Mouse (Mus musculus): Measurements from ENCODE around the gene Ell. TPM values are rescaled to one million over a fixed set of nuclear protein-coding genes. Genes with fewer than 3 reads are reported as not detected.

Gene Ell
- polyA plus RNA-seq, 1 experiment from 2014 or later, result 21.1 TPM

DNA sequence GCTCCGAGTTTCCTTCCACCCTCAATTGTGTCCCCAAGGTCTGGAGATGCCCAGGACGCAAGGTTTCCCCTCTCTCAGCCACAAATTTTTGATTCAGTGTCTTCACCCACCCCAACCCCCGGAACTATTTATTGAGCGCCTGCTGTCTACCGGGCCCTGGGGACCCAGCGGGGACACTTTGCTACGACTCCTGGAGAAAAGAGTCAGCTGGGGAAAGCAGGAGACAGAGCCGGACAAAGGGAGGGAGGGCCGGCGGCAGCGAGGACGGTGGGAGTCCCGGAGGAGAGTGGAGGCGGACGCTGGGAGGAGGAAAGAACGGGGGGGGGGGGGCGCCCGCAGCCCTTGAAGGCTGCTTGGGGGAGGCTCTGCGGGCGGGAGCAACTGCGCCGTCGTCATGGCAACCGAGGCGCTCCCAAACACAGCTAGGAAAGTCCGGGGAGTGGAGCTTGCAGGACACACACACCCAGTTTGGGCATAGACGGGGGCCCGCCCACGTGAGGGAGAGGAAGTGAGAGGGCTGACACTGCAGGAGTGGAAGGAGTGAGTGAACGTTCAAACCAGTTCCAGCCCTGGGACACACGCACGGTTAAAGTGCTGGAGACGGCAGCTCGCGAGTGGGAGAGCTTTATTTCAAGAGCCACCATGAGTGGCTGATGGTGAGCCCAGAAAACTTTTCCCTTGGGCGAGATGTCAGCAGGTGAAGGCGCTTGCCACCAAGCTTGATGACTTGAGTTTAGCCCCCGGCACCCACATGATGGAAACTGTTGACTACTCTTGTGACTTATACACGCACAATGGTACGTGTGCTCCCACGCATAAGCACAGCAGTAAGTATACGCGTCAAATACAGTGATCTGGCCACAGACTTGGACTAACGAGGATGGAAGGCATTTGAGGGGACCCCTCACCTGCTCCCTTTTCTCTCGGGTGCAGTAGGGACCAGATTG is 70.9 kb downstream of the Ell start:
- WGBS, result 1% methylated on average over 45 of the region's 45 CpGs
- Histone ChIP-seq H3K9me3 (no peaks in the 10 kb centered on the region), H3K4me1 (peaks cover 68% of the 10 kb centered on the region), H3K36me3 (replicated peaks) (peaks cover 4% of the 10 kb centered on the region), H3K27me3 (replicated peaks; ENCODE audit: low read depth, poor library complexity, severe bottlenecking) (no peaks in the 10 kb centered on the region), H3K27ac (replicated peaks) (peak overlapping the region; percentile 97), H3K4me3 (peak overlapping the region; percentile 89)
- DNase-seq (ENCODE audit: low spot score), result peak; percentile 93

DNA sequence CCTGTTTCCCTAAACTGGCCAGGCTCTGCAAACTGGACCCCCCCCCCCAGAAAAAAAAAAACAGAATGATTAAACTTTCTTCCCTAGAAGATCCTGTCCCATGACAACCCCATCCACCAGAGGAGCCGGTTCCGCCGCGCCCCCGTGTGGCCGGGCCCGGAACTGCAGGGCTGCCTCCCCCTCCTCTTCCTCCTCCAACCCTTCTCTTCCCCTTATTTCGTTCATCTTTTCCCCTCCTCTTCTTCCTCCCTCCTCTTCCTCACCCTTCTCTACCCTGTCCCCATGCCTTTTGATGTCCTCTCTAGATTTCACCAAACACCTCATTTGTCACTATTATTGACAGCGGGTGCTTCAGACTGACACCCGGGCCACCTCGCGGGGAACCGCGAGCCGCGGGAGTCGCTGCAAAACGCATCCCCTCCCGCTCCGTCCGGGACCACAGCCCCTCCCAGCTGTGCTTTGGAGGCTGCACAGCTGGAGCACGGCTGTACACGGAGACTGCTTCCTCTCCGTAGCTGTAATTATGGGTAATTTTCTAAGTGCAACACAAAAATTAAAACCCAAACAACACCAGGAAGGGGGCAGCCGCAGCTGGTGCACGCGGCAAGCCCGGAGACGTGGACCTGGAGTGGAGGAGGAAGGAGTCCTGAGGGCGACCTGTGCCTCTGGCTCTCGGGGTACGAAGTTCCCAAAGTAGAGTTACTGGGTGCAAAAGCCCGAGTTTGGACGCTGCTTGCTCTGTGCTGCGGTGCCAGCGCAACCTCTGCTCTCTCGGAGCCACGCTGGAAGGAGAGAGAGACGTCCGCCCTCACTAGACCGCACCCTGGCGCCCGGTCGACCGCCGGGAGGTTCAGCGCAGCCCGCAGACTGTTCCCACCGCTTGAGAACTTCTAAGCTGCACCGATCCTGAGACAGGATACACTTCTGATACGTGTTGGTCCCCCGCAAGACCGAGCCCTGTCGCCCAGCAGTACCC is 71.8 kb downstream of the Ell start:
- H3K36me3 ChIP-seq (replicated peaks), result no peaks in the 10 kb centered on the region
- peak overlapping the region; percentile 89 for H3K4me3 ChIP-seq
- H3K9me3 ChIP-seq, result no peaks in the 10 kb centered on the region
- peak overlapping the region; percentile 97 for H3K27ac ChIP-seq (replicated peaks)
- H3K27me3 ChIP-seq (replicated peaks; ENCODE audit: low read depth, poor library complexity, severe bottlenecking), result no peaks in the 10 kb centered on the region
- peak; percentile 93 for DNase-seq (ENCODE audit: low spot score)
- peaks cover 60% of the 10 kb centered on the region for H3K4me1 ChIP-seq
- under 1% methylated on average over 54 of the region's 54 CpGs for WGBS

DNA sequence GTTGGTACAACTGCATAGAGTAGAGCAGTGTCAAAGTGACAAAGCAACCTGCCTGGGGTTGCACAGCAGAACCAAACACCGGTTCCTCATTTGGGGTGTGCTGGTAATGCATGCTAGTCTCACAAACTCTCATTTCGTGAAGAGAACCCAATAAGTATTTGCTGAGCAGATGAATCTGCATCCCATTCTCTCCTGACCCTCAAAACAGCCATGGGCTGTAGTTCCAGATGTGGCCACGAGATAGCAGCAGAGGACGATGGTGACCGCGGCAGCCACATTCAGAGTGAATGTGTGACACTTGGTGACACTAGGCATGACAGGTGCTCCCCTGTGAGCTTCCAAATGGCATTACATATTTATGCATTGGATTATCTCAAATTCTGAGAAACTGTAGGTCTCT is 72.6 kb downstream of the Ell start:
- peak; percentile 88 for DNase-seq (ENCODE audit: low spot score)
- under 1% methylated on average over 6 of the region's 6 CpGs for WGBS
- Histone ChIP-seq H3K4me1 (peaks cover 54% of the 10 kb centered on the region), H3K27ac (replicated peaks) (peak overlapping the region; percentile 97), H3K27me3 (replicated peaks; ENCODE audit: low read depth, poor library complexity, severe bottlenecking) (no peaks in the 10 kb centered on the region), H3K4me3 (peak overlapping the region; percentile 89), H3K9me3 (no peaks in the 10 kb centered on the region), H3K36me3 (replicated peaks) (no peaks in the 10 kb centered on the region)

GRCm38 (mm10) chr8:70613763-70614162 is 74.5 kb downstream of the Ell start:
- no peak for DNase-seq (ENCODE audit: low spot score)
- Histone ChIP-seq H3K9me3 (no peaks in the 10 kb centered on the region), H3K27me3 (replicated peaks; ENCODE audit: low read depth, poor library complexity, severe bottlenecking) (no peaks in the 10 kb centered on the region), H3K4me1 (peaks cover 45% of the 10 kb centered on the region), H3K4me3 (no peak overlapping the region), H3K27ac (replicated peaks) (no peak overlapping the region), H3K36me3 (replicated peaks) (no peaks in the 10 kb centered on the region)
- WGBS, result 15% methylated on average over 1 of the region's 1 CpGs

DNA sequence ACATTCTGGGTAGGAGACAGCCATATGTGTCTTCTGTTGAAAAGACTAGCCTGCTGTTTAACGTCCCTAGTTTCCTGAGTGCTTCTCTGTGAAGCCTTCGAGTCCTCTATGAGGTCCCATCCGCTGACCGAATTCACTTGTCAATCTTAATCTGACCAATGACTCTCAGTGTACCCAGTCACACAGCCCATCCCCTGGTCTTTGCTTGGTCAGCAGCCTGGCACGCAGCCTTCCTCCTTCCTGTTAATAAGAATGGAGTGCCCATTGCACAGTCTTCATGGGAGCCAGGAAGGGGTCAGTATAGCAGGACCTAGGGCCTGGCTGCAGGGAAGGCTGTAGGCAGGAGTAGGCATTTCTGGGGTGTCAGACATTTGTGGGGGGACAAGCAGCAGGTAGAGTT is 75.2 kb downstream of the Ell start:
- Histone ChIP-seq H3K9me3 (no peaks in the 10 kb centered on the region), H3K27ac (replicated peaks) (no peak overlapping the region), H3K4me3 (no peak overlapping the region), H3K4me1 (peaks cover 43% of the 10 kb centered on the region), H3K27me3 (replicated peaks; ENCODE audit: low read depth, poor library complexity, severe bottlenecking) (peaks cover under 1% of the 10 kb centered on the region; the same call in 1 of the 2 replicates), H3K36me3 (replicated peaks) (no peaks in the 10 kb centered on the region)
- 79% methylated on average over 5 of the region's 5 CpGs for WGBS
- no peak for DNase-seq (ENCODE audit: low spot score)

DNA sequence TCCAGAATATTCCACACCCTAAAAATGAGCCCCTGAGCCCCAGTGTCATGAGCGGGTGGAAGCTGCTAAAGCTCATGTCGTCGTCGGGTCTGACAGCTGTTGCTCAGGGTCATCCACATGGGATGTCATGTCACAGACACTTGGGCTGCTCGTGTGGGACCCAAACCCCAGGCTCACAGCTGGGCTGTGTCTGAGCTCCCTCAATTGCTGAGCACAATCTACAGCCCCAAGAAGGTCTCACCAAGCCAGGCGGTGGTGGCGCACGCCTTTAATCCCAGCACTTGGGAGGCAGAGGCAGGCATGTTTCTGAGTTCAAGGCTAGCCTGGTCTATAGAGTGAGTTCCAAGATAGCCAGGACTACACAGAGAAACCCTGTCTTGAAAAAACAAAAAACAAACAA is 76.0 kb downstream of the Ell start:
- Histone ChIP-seq H3K27ac (replicated peaks) (no peak overlapping the region), H3K27me3 (replicated peaks; ENCODE audit: low read depth, poor library complexity, severe bottlenecking) (peaks cover 6% of the 10 kb centered on the region), H3K4me1 (peaks cover 36% of the 10 kb centered on the region), H3K36me3 (replicated peaks) (no peaks in the 10 kb centered on the region), H3K9me3 (no peaks in the 10 kb centered on the region), H3K4me3 (no peak overlapping the region)
- 90% methylated on average over 8 of the region's 8 CpGs for WGBS
- no peak for DNase-seq (ENCODE audit: low spot score)

GRCm38 (mm10) chr8:70615894-70616293 is 76.6 kb downstream of the Ell start, which contains the start of gene Lrrc25:
TSS of gene Lrrc25 (plus strand) at chr8:70616155.
- no peak within 1 kb of the TSS; the same call in 1 of the 2 replicates for H3K4me3 ChIP-seq
- H3K36me3 ChIP-seq (replicated peaks), result no peaks in the 10 kb centered on the region
- no peaks in the 10 kb centered on the region for H3K9me3 ChIP-seq
- H3K27ac ChIP-seq (replicated peaks), result no peak within 1 kb of the TSS
- 83% methylated on average over 3 of the region's 3 CpGs for WGBS
- peaks cover 12% of the 10 kb centered on the region for H3K27me3 ChIP-seq (replicated peaks; ENCODE audit: low read depth, poor library complexity, severe bottlenecking)
- H3K4me1 ChIP-seq, result peaks cover 36% of the 10 kb centered on the region
- no peak for DNase-seq (ENCODE audit: low spot score)

GRCm38 (mm10) chr8:70616645-70617044 is 77.4 kb downstream of the Ell start:
- Histone ChIP-seq H3K4me3 (no peak overlapping the region), H3K27me3 (replicated peaks; ENCODE audit: low read depth, poor library complexity, severe bottlenecking) (peaks cover 20% of the 10 kb centered on the region), H3K27ac (replicated peaks) (no peak overlapping the region), H3K4me1 (peaks cover 30% of the 10 kb centered on the region), H3K36me3 (replicated peaks) (no peaks in the 10 kb centered on the region), H3K9me3 (no peaks in the 10 kb centered on the region)
- 53% methylated on average over 11 of the region's 11 CpGs for WGBS
- DNase-seq (ENCODE audit: low spot score), result no peak

DNA sequence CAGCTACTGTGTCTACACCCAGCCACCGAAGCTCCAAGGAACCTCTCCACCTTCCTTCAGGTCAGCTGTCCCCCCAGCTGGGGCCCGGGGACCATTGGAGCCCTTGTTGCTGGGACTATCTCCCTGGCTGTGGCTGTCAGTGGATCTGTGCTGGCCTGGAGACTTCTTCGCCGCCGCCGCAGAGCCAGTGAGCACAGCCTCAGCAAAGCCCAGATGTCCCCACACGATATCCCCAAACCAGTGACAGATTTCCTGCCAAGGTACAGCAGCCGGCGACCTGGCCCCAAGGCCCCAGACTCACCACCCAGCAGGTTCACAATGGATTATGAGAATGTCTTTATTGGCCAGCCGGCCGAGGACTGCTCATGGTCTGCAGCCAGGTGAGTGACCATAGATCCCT is 78.7 kb downstream of the Ell start:
- DNase-seq (ENCODE audit: low spot score), result no peak
- WGBS, result 84% methylated on average over 11 of the region's 11 CpGs
- H3K27ac ChIP-seq (replicated peaks), result peak overlapping the region; percentile 37
- no peaks in the 10 kb centered on the region for H3K36me3 ChIP-seq (replicated peaks)
- H3K4me1 ChIP-seq, result peaks cover 27% of the 10 kb centered on the region
- peak overlapping the region; percentile 17; the same call in 1 of the 2 replicates for H3K4me3 ChIP-seq
- H3K9me3 ChIP-seq, result no peaks in the 10 kb centered on the region
- H3K27me3 ChIP-seq (replicated peaks; ENCODE audit: low read depth, poor library complexity, severe bottlenecking), result peaks cover 33% of the 10 kb centered on the region

DNA sequence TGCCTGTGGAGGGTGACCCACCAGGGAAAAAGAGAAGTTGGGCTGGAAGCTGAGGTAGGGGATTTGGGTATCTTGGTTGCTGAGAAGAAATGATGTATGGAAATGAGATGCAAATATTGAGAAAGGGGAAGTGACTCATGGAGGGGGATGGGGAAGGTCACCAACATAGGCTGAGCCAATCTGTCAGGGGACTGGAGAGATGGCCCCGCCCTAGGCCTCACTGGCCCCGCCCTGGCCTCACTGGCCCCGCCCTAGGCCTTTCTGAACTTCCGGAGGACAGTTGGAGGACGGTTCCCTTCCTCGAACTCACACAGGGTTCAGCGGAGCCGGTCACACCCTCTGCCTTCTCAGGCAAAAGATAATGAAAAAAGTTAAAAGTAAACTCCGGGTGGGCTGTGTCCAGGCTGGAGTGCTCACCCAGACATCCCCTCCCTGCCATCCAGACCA is 79.7 kb downstream of the Ell start:
- Histone ChIP-seq H3K36me3 (replicated peaks) (no peaks in the 10 kb centered on the region), H3K27me3 (replicated peaks; ENCODE audit: low read depth, poor library complexity, severe bottlenecking) (peaks cover 35% of the 10 kb centered on the region), H3K9me3 (no peaks in the 10 kb centered on the region), H3K4me3 (0 out of 2 replicates have a peak overlapping the region, but pooled peaks have one; percentile 11), H3K4me1 (peaks cover 24% of the 10 kb centered on the region), H3K27ac (replicated peaks) (0 out of 2 replicates have a peak overlapping the region, but pooled peaks have one; percentile 10)
- DNase-seq (ENCODE audit: low spot score), result no peak
- 31% methylated on average over 9 of the region's 9 CpGs for WGBS

GRCm38 (mm10) chr8:70622220-70622619 is 83.0 kb downstream of the Ell start:
- Histone ChIP-seq H3K36me3 (replicated peaks) (no peaks in the 10 kb centered on the region), H3K27ac (replicated peaks) (no peak overlapping the region), H3K9me3 (no peaks in the 10 kb centered on the region), H3K4me1 (peaks cover 30% of the 10 kb centered on the region), H3K27me3 (replicated peaks; ENCODE audit: low read depth, poor library complexity, severe bottlenecking) (peaks cover 35% of the 10 kb centered on the region), H3K4me3 (no peak overlapping the region)
- DNase-seq (ENCODE audit: low spot score), result no peak
- 57% methylated on average over 3 of the region's 3 CpGs for WGBS

DNA sequence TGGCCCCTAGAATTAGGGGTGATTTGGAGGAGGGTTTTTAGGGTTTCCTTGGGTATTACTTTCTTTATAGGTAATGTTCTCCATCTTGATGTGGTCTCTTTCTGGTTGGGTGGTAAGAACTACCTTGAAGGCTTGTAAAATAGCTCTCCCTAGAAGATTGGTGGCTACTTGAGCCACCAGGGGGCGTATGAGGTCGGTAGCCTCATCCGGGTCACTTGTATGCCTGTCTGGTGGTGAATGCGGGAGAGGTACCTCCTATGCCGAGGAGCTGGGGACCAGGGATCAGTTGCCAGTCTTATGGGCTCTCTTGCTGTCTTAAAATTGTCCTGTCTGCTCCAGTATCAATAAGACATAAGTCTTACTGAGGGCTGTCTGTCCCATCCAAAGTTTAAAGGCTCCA is 85.8 kb downstream of the Ell start:
- Histone ChIP-seq H3K27me3 (replicated peaks; ENCODE audit: low read depth, poor library complexity, severe bottlenecking) (peaks cover 31% of the 10 kb centered on the region), H3K4me3 (peak overlapping the region; percentile 25; the same call in 1 of the 2 replicates), H3K27ac (replicated peaks) (no peak overlapping the region; the same call in 1 of the 2 replicates), H3K36me3 (replicated peaks) (no peaks in the 10 kb centered on the region), H3K9me3 (no peaks in the 10 kb centered on the region), H3K4me1 (peaks cover 27% of the 10 kb centered on the region)
- peak; percentile 80 for DNase-seq (ENCODE audit: low spot score)
- 24% methylated on average over 5 of the region's 5 CpGs for WGBS

Measured in embryonic facial prominence, embryonic 10.5 days (tissue).